ENCODE assay signal across 26 mouse cellular contexts in genomic region chr11:65712754-65713306, GRCm38 (mm10).
DNase-seq lines count a peak whose midpoint lies in the region; ATAC-seq and TF ChIP-seq lines count a peak whose summit lies in the region.
"Had no signal": no experiment of that assay in that cellular context is flagged by ENCODE, and none has a peak within 500 bp of the region (broad histone marks: within the 10 kb centered on the region; RNA-seq: fewer than 3 reads in every experiment).

No protein-coding gene starts in this region.

- H3K79me2 ChIP-seq in MEL (ENCODE audit: control insufficient read depth, insufficient read depth, low read length, poor library complexity), result no peaks in the 10 kb centered on the region

- no peak for TF ChIP-seq RAD21 in MEL (IDR thresholded peaks at IDR 0.05; ENCODE audit: low read depth, low read length)

- no peak for TF ChIP-seq POLR2A in MEL (IDR thresholded peaks at IDR 0.05; ENCODE audit: control insufficient read depth in 1 of 2, insufficient read depth in 1 of 2, low read depth in 1 of 2, low read length in 2 of 2, poor library complexity in 1 of 2)
- no peak for TF ChIP-seq POLR2A in cortical plate, adult 2 months (IDR thresholded peaks at IDR 0.05; ENCODE audit: extremely low read depth, insufficient read depth, low read length)

- H3K27ac ChIP-seq in midbrain, embryonic 10.5 days (replicated peaks), result 0 out of 2 replicates have a peak overlapping the region, but pooled peaks have one; percentile 17
- no peak overlapping the region for H3K27ac ChIP-seq in midbrain, embryonic 11.5 days (ENCODE audit: low read depth, low read length)
- H3K27ac ChIP-seq in MEL (ENCODE audit: control insufficient read depth, low read depth, low read length), result no peak overlapping the region
- H3K27ac ChIP-seq in cortical plate, adult 2 months (ENCODE audit: insufficient read depth, low read length), result peak overlapping the region; percentile 21; the same call in 1 of the 2 replicates
- no peak overlapping the region for H3K27ac ChIP-seq in forebrain, postnatal 0 days (ENCODE audit: low read depth, low read length)
- H3K27ac ChIP-seq: embryonic facial prominence, embryonic 13.5 days; heart, embryonic 10.5 days; heart, embryonic 15.5 days; hindbrain, postnatal 0 days; intestine, embryonic 15.5 days; layer of hippocampus, adult 2 months; left cerebral cortex, adult 2 months; liver, embryonic 12.5 days had no signal

- H3K4me2 ChIP-seq in midbrain, embryonic 11.5 days, result no peak overlapping the region
- no peak overlapping the region for H3K4me2 ChIP-seq in forebrain, postnatal 0 days (ENCODE audit: low read depth)
- H3K4me2 ChIP-seq: embryonic facial prominence, embryonic 13.5 days; heart, embryonic 15.5 days; intestine, embryonic 15.5 days; liver, embryonic 12.5 days had no signal

- H3K4me1 ChIP-seq in midbrain, embryonic 10.5 days, result peaks cover 12% of the 10 kb centered on the region
- H3K4me1 ChIP-seq in midbrain, embryonic 11.5 days (ENCODE audit: control insufficient read depth, insufficient read depth, low read length), result no peaks in the 10 kb centered on the region; the same call in 1 of the 2 replicates
- peaks cover 8 to 20% of the 10 kb centered on the region in 2 experiments for H3K4me1 ChIP-seq in MEL (ENCODE audit: control insufficient read depth in 1 of 2, insufficient read depth in 2 of 2, low read length in 2 of 2)
- no peaks in the 10 kb centered on the region for H3K4me1 ChIP-seq in cortical plate, adult 2 months (ENCODE audit: control insufficient read depth, insufficient read depth, low read length)
- no peaks in the 10 kb centered on the region for H3K4me1 ChIP-seq in forebrain, postnatal 0 days (ENCODE audit: insufficient read depth)
- H3K4me1 ChIP-seq: embryonic facial prominence, embryonic 13.5 days; heart, embryonic 10.5 days; heart, embryonic 15.5 days; intestine, embryonic 15.5 days had no signal

- DNase-seq in midbrain, embryonic 10.5 days (ENCODE audit: low spot score), result no peak
- DNase-seq in midbrain, embryonic 11.5 days (ENCODE audit: low spot score, missing footprints), result no peak
- DNase-seq in 416B (ENCODE audit: low read depth), result peak; percentile 55
- DNase-seq in MEL (ENCODE audit: low read depth, low spot score), result peak; percentile 23
- DNase-seq in forebrain, postnatal 0 days, result no peak
- DNase-seq in cerebellum, adult 9-10 months, result no peak
- no peak for DNase-seq in adrenal gland, postnatal 10 days
- DNase-seq: adrenal gland, postnatal 36 days; cerebellum, adult 8-10 months; gastrocnemius, postnatal 14 days; kidney, adult 2 months; left cerebral cortex, postnatal 4 days; liver, postnatal 0 days; lung, postnatal 36 days; thymus, postnatal 14 days had no signal

- H3K27me3 ChIP-seq in midbrain, embryonic 10.5 days (ENCODE audit: low read depth, poor library complexity, severe bottlenecking), result no peaks in the 10 kb centered on the region
- H3K27me3 ChIP-seq in midbrain, embryonic 11.5 days (ENCODE audit: control insufficient read depth, insufficient read depth, low read length), result no peaks in the 10 kb centered on the region
- H3K27me3 ChIP-seq in MEL (ENCODE audit: control insufficient read depth in 1 of 2, insufficient read depth in 2 of 2, low read length in 2 of 2), result no peaks in the 10 kb centered on the region
- no peaks in the 10 kb centered on the region for H3K27me3 ChIP-seq in forebrain, postnatal 0 days (ENCODE audit: insufficient read depth, low read length)
- H3K27me3 ChIP-seq: embryonic facial prominence, embryonic 13.5 days; heart, embryonic 15.5 days; intestine, embryonic 15.5 days; liver, embryonic 12.5 days had no signal

- 86% methylated on average over 6 of the region's 6 CpGs for WGBS in midbrain, embryonic 10.5 days
- 81% methylated on average over 6 of the region's 6 CpGs for WGBS in midbrain, embryonic 11.5 days
- 78% methylated on average over 6 of the region's 6 CpGs for WGBS in forebrain, postnatal 0 days

- TF ChIP-seq CTCF in MEL (IDR thresholded peaks at IDR 0.05 in 2 of 3, conservative IDR thresholded peaks at IDR 0.05 in 1 of 3; ENCODE audit: control insufficient read depth in 1 of 3, insufficient read depth in 1 of 3, low read depth in 2 of 3, low read length in 3 of 3, poor library complexity in 1 of 3, severe bottlenecking in 1 of 3), result no peak
- no peak for TF ChIP-seq CTCF in cortical plate, adult 2 months (IDR thresholded peaks at IDR 0.05; ENCODE audit: extremely low read depth, insufficient read depth, low read length)
- no peak for TF ChIP-seq CTCF in forebrain, postnatal 0 days (IDR thresholded peaks at IDR 0.05; ENCODE audit: low read depth)

- no peak overlapping the region for H3K4me3 ChIP-seq in midbrain, embryonic 10.5 days
- H3K4me3 ChIP-seq in midbrain, embryonic 11.5 days (ENCODE audit: low read depth, low read length), result no peak overlapping the region
- H3K4me3 ChIP-seq in MEL (ENCODE audit: control insufficient read depth in 1 of 2, insufficient read depth in 1 of 2, low read depth in 2 of 2, low read length in 2 of 2), result no peak overlapping the region
- H3K4me3 ChIP-seq in cortical plate, adult 2 months (ENCODE audit: insufficient read depth, low read length), result no peak overlapping the region
- no peak overlapping the region for H3K4me3 ChIP-seq in forebrain, postnatal 0 days (ENCODE audit: low read depth, low read length)
- H3K4me3 ChIP-seq: embryonic facial prominence, embryonic 13.5 days; heart, embryonic 10.5 days; heart, embryonic 15.5 days; intestine, embryonic 15.5 days; layer of hippocampus, adult 2 months; left cerebral cortex, adult 2 months; liver, embryonic 12.5 days had no signal

- TF ChIP-seq EP300 in MEL (IDR thresholded peaks at IDR 0.05; ENCODE audit: low read depth in 1 of 2, low read length in 2 of 2), result no peak

- no peak overlapping the region for H3K9ac ChIP-seq in midbrain, embryonic 11.5 days (ENCODE audit: low read length)
- H3K9ac ChIP-seq in MEL (ENCODE audit: control insufficient read depth, low read depth, low read length, poor library complexity, severe bottlenecking), result no peak overlapping the region
- H3K9ac ChIP-seq in forebrain, postnatal 0 days, result no peak overlapping the region
- H3K9ac ChIP-seq: embryonic facial prominence, embryonic 13.5 days; heart, embryonic 15.5 days; intestine, embryonic 15.5 days; liver, embryonic 12.5 days; liver, postnatal 0 days had no signal

- no peaks in the 10 kb centered on the region for H3K9me3 ChIP-seq in midbrain, embryonic 10.5 days (replicated peaks)
- H3K9me3 ChIP-seq in midbrain, embryonic 11.5 days (ENCODE audit: control insufficient read depth, low read length), result no peaks in the 10 kb centered on the region
- no peaks in the 10 kb centered on the region for H3K9me3 ChIP-seq in MEL (replicated peaks; ENCODE audit: insufficient read depth, low read length)
- no peaks in the 10 kb centered on the region for H3K9me3 ChIP-seq in forebrain, postnatal 0 days (ENCODE audit: low read length)
- H3K9me3 ChIP-seq: embryonic facial prominence, embryonic 13.5 days; heart, embryonic 10.5 days; heart, embryonic 15.5 days; intestine, embryonic 15.5 days; liver, embryonic 12.5 days had no signal

- ATAC-seq in midbrain, embryonic 11.5 days (ENCODE audit: low FRiP score), result no peak
- ATAC-seq in forebrain, postnatal 0 days, result no peak
- ATAC-seq: CD4-positive, CD25-positive, alpha-beta regulatory T cell, adult 4 months; forebrain, embryonic 16.5 days; hindbrain, postnatal 0 days; intestine, embryonic 15.5 days; liver, postnatal 0 days had no signal

- peaks cover 27% of the 10 kb centered on the region for H3K36me3 ChIP-seq in midbrain, embryonic 10.5 days
- no peaks in the 10 kb centered on the region for H3K36me3 ChIP-seq in midbrain, embryonic 11.5 days (ENCODE audit: control insufficient read depth, insufficient read depth, low read length)
- peaks cover 6 to 17% of the 10 kb centered on the region in 2 experiments for H3K36me3 ChIP-seq in MEL (ENCODE audit: control insufficient read depth in 1 of 2, insufficient read depth in 2 of 2, low read length in 2 of 2)
- H3K36me3 ChIP-seq in forebrain, postnatal 0 days (ENCODE audit: insufficient read depth), result peaks cover 15% of the 10 kb centered on the region; the same call in 1 of the 2 replicates
- H3K36me3 ChIP-seq: intestine, embryonic 15.5 days had no signal

TF ChIP-seq in MEL, 35 proteins besides CTCF, POLR2A, EP300 and RAD21:
- TF ChIP-seq MEF2A (IDR thresholded peaks at IDR 0.05; ENCODE audit: extremely low read depth, insufficient replicate concordance, low read depth, low read length, poor library complexity, severe bottlenecking) (no peak), MAZ (IDR thresholded peaks at IDR 0.05; ENCODE audit: low read depth, low read length) (no peak), JUND (IDR thresholded peaks at IDR 0.05; ENCODE audit: low read depth, low read length) (no peak), E2F4 (IDR thresholded peaks at IDR 0.05; ENCODE audit: borderline replicate concordance, low read depth, low read length) (no peak), RCOR1 (IDR thresholded peaks at IDR 0.05; ENCODE audit: low read depth, low read length) (no peak), NRF1 (IDR thresholded peaks at IDR 0.05; ENCODE audit: insufficient read depth, low read depth, low read length, poor library complexity, severe bottlenecking) (no peak), MXI1 (IDR thresholded peaks at IDR 0.05; ENCODE audit: low read depth, low read length) (no peak), TAL1 (IDR thresholded peaks at IDR 0.05; ENCODE audit: low read length) (no peak), CHD1 (IDR thresholded peaks at IDR 0.05; ENCODE audit: low read depth, low read length) (no peak), TCF12 (IDR thresholded peaks at IDR 0.05; ENCODE audit: low read depth, low read length) (no peak), USF2 (IDR thresholded peaks at IDR 0.05; ENCODE audit: borderline replicate concordance in 1 of 2, insufficient read depth in 1 of 2, low read depth in 1 of 2, low read length in 2 of 2) (no peak), USF1 (IDR thresholded peaks at IDR 0.05; ENCODE audit: low read depth, low read length) (no peak), POLR2AphosphoS5 (IDR thresholded peaks at IDR 0.05; ENCODE audit: borderline replicate concordance, low read depth, low read length) (no peak), GATA1 (IDR thresholded peaks at IDR 0.05; ENCODE audit: low read depth, low read length) (no peak), ZMIZ1 (IDR thresholded peaks at IDR 0.05; ENCODE audit: low read depth, low read length) (no peak), ZNF384 (IDR thresholded peaks at IDR 0.05; ENCODE audit: low read depth, low read length) (no peak), ZKSCAN1 (IDR thresholded peaks at IDR 0.05; ENCODE audit: low read depth, low read length) (no peak), ZC3H11A (IDR thresholded peaks at IDR 0.05; ENCODE audit: low read depth, low read length) (no peak), ETS1 (IDR thresholded peaks at IDR 0.05; ENCODE audit: low read depth, low read length) (no peak), ELF1 (IDR thresholded peaks at IDR 0.05; ENCODE audit: low read depth, low read length) (no peak)

Comparison
In these comparisons a context has a peak if more than half of its experiments do, and no peak if none do; other contexts are left out.
1. H3K27ac ChIP-seq: peak in midbrain, embryonic 10.5 days (single experiment) and cortical plate, adult 2 months (single experiment); none in midbrain, embryonic 11.5 days (single experiment), MEL (single experiment) and forebrain, postnatal 0 days (single experiment).
2. DNase-seq: peak in 416B (single experiment) and MEL (single experiment); none in midbrain, embryonic 10.5 days (single experiment), midbrain, embryonic 11.5 days (single experiment), forebrain, postnatal 0 days (single experiment), cerebellum, adult 9-10 months (single experiment) and adrenal gland, postnatal 10 days (single experiment).